Mouse (Mus musculus) induced T-regulatory cell, adult 2 months (primary cell): ENCODE measurements at regions not wholly inside any gene's neighbourhood (a gene's known extent, or its start where the extent isn't known, plus 50 kb on each side); places are given as distances from the start of the nearest gene placed in this dataset.
A peak's percentile ranks its signal among the peaks of the same experiment; 100 is the strongest.

Experiments
- DNase-seq: peaks from one replicate; pipeline ENCODE4 v3.0.0-alpha.2; 2012; ENCODE audit warnings: low read depth

DNA sequence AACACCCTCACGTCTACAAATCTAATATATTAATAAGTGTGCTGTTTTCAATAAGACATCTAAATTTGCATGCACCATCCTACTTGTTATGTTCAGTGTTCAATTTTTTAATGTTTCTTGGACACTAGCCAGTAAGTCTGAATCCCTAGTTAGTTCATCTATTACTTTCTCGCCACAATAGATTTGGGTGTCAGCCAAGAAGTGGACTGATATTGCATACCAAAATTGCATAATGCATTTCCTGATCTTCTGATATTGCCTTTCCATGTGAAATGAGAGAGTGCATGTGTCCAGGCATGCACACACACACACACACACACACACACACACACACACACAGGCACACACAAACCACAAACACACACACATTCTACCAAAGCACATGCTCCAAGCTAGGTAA is 874.9 kb downstream of the 5730522E02Rik start:
- no peak for DNase-seq

- no peak for DNase-seq
Measured at GRCm38 (mm10) chr11:25330696-25331095, 879.9 kb downstream of the 5730522E02Rik start.

DNA sequence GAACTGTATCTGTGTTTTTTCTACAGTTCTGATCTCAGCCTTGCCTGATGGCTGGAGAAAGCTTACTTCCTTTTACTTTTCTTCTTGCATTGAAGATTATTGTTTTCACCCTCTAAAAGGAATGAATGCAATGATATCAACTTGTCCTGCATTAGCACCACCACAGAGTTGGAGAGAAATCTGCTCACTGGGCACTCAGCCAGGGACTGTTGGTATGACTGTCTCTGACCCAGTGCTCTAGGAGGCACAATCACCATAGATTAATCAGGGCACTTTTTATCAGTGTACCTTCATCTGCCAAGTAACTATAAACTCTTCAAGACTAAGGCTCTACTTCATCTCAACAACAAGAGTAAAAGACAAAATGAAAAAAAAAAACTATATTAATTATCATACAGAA is 888.1 kb downstream of the 5730522E02Rik start:
- no peak for DNase-seq

DNA sequence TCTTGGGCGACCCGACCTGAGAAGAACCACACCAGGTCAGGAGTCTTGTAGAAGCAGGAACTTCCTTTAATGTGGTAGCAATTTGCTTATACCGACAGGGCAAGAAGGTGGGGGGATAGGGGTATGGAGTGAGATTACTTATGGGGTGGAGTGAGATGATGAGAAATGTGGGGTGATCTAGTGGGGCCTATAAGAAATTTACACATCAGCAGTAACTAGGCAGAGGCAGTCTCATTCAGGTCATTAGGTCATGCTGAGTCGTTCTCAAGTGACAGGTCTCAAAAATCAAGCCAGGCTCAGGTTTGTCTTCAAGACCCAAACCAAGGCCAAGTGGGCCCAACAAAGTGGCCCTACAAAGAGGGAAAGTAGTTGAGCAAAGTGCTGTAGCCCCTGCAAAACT is 889.1 kb downstream of the 5730522E02Rik start:
- DNase-seq, result no peak

GRCm38 (mm10) chr11:25314645-25315044 is 895.9 kb downstream of the 5730522E02Rik start:
- no peak for DNase-seq

DNA sequence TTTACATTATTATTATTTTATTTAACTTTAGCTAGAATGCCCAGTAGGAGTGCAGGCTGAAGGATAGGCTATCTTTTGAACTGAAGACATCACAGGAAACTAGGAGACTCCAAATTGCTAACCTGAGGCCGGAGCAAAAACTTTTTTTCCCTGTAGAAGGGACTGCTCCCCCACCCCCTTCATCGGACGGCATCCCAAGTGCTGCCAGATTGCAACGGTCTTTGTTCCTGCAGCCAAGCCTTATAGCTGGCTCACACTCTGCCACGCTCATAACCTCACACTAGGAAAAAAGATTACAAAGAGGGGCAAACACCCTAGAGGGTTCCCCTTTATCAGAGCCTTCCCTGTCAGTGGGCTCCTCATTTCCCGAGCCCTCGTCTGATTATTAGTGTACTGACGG is 896.7 kb downstream of the 5730522E02Rik start:
- DNase-seq, result no peak

DNA sequence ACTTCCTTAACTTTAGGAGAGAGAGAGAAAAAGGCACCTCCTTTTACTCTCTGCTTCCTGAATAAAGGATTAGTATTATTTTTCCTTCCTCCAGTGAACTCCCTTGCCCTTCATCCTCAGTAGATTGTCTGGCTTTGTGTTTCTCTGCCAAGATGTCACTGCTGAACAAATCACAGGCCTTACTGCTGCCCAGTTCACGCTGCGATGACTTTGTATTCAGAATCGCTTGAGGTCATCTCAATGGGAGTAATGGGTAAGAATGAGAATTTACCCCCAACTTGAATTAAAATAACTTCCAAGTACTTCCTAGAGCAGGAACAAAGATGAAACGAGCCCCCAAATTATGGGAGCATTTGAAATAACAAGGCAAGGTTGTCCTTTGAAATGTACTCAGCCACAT is 897.3 kb downstream of the 5730522E02Rik start:
- no peak for DNase-seq

- DNase-seq, result no peak
Measured at GRCm38 (mm10) chr11:25310754-25311153, 899.8 kb downstream of the 5730522E02Rik start.

GRCm38 (mm10) chr11:25301130-25301529 is 909.4 kb downstream of the 5730522E02Rik start:
- peak; percentile 45 for DNase-seq

DNA sequence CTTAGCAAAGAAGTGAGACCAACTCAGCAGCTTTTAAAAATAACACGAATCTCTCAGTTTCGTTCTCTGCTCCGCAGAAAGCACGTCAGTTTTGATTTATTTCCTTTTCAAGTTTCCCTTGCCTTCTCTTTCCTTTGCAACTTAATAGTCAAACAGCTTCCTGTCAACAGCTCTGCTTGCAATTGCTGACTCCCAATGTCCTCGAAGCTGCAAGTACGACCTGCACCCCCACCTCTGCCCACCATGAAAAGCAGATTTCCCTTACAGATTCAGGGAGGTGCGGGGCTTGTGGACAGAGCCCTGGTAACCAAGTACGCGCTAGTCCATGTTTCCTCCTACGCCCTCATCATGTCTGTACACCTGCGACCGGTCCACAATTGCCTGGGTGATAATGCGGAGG is 922.2 kb downstream of the 5730522E02Rik start:
- DNase-seq, result no peak

GRCm38 (mm10) chr11:25287458-25288247 is 922.9 kb downstream of the 5730522E02Rik start:
- DNase-seq, result no peak

- DNase-seq, result no peak
Measured at GRCm38 (mm10) chr11:25269936-25270540, 940.5 kb downstream of the 5730522E02Rik start.

- no peak for DNase-seq
Measured at GRCm38 (mm10) chr11:25262906-25263305, 947.7 kb downstream of the 5730522E02Rik start.

GRCm38 (mm10) chr11:25259691-25260090 is 950.9 kb downstream of the 5730522E02Rik start:
- DNase-seq, result no peak

DNA sequence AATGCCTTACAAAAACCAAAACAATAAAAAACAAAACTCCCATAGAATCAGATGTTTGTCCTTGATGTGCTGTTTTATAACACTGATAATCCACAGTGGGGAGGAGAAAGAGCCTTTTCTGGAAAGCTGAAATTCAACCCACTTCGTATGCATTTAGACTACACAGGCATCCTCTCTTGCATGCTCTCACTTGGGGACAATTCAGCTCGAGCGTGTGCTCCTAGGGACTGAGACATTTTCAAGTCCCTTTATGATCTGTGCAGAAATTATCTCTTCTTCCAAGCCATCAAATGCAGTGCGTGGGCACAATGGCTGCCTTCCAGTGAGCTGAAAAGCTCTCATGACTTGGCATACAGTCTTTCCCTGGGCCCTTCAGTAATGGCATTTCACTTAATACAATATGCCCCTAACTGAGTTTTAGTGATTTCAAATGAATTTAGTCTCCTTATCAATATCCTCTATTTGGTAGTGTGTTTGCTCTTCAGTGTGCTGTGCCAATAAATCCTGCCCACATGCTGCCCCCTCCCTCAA is 977.1 kb downstream of the 5730522E02Rik start:
- DNase-seq, result no peak
